Mouse (Mus musculus) heart, embryonic 10.5 days (tissue): Measurements from ENCODE around the gene Socs4. TPM values are rescaled to one million over a fixed set of nuclear protein-coding genes. Genes with fewer than 3 reads are reported as not detected.

Experiments
- DNase-seq: peaks from one replicate; pipeline ENCODE4 v3.0.0-alpha.2; 2017; ENCODE audit warnings: low spot score
- H3K27ac ChIP-seq: fragments of 300-500 bp; sonication (generic); 2 replicates; pipeline ENCODE4 v1.5.1; 2016; ENCODE audit warnings: mild to moderate bottlenecking
- H3K27me3 ChIP-seq: fragments of 300-500 bp; sonication (generic); 2 replicates; pipeline ENCODE4 v1.6.1; 2016; ENCODE audit warnings: mild to moderate bottlenecking; ENCODE audit not compliant: poor library complexity, insufficient read depth, severe bottlenecking
- H3K36me3 ChIP-seq: fragments of 300-500 bp; sonication (generic); 2 replicates; pipeline ENCODE4 v1.6.1; 2016; ENCODE audit warnings: mild to moderate bottlenecking, moderate library complexity
- H3K4me1 ChIP-seq: fragments of 300-500 bp; sonication (generic); 2 replicates; pipeline ENCODE4 v1.6.1; 2016; ENCODE audit warnings: mild to moderate bottlenecking
- H3K4me3 ChIP-seq: fragments of 300-500 bp; sonication (generic); 2 replicates; pipeline ENCODE4 v1.5.1; 2016; ENCODE audit warnings: mild to moderate bottlenecking, moderate library complexity
- H3K9me3 ChIP-seq: fragments of 300-500 bp; sonication (generic); 2 replicates; pipeline ENCODE4 v1.6.1; 2016; ENCODE audit warnings: mild to moderate bottlenecking, moderate library complexity
- WGBS: fragments of 180-500 bp; shearing (Covaris S2); methylation state at CpG from one replicate; pipeline ENCODE4 v1.1.7; 2016; 5-methylcytosine and 5-hydroxymethylcytosine counted together
- polyA plus RNA-seq: library from polyadenylated mRNA; unstranded; fragments of >200 nt; fragmentation: Nextera tagmentation; extraction: Ambion mirVana; gene quantifications from 2 replicates; pipeline ENCODE4 v1.2.1, GENCODE M21; 2016

Gene Socs4
- polyA plus RNA-seq, 1 experiment from 2014 or later: 3.3 TPM

DNA sequence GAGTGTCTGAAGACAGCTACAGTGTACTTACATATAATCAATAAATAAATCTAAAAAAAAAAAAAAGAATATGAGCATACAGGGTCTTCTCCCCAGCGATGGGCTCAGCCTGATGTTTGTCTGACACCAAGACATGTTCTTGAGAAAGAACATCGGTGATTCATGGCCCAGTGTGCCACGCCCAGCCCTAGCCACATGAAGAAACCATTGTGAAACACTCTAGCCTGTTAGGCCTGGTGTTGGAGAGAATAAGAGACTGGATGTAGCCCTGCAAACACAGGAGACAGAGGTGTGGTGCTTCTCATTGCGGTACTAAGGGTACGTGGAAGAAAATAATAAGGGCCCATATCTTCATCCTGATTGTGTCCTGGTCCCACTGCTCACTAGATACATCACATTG lies 50.6 kb downstream of the Socs4 start:
- Histone ChIP-seq H3K4me3 (no peak overlapping the region), H3K9me3 (no peaks in the 10 kb centered on the region), H3K27ac (no peak overlapping the region), H3K4me1 (peaks cover 9% of the 10 kb centered on the region; the same call in 1 of the 2 replicates), H3K36me3 (peaks cover 27% of the 10 kb centered on the region), H3K27me3 (no peaks in the 10 kb centered on the region)
- 91% methylated on average over 5 of the region's 5 CpGs for WGBS
- no peak for DNase-seq

DNA sequence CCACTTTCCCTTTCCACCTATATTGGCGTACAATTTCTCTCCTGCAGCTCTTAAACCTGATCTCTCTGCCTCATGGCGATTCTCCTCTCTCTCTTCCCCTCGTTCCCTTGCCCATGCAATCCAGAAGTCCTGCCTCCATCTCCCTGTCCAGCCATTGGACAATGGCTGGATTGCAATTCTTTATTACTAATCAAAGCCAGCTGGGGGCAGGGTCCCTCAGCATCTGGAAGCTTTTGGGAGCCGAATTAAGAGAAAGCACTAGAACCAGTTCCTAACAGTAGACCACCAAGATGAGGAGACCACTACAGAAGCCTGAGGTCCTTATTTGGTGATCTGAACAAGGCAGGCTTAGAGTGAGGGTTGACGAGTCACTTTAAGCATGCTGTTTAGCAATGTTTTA lies 55.2 kb downstream of the Socs4 start:
- Histone ChIP-seq H3K4me1 (peaks cover 9% of the 10 kb centered on the region; the same call in 1 of the 2 replicates), H3K27me3 (no peaks in the 10 kb centered on the region), H3K27ac (no peak overlapping the region), H3K9me3 (no peaks in the 10 kb centered on the region), H3K36me3 (no peaks in the 10 kb centered on the region), H3K4me3 (no peak overlapping the region)
- 62% methylated on average over 5 of the region's 5 CpGs for whole genome bisulfite sequencing
- no peak for DNase-seq

DNA sequence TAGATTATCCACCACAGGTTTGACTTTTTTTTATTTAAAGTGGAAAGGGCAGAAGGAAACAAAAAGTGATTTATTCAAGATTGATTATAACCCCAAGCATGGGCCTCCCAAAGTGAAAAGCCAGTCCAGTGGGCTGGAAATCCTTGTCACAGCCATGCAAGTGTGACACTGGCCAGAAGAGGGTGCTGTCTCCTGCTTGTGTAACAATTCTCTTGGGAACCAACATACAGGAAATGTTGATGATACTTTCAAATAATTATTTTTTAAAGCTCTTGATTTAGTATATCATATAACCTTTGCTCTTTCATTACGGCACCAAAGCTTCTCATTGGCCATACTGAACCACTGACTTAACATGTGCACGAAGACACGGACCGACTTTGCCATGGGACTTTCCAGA lies 58.1 kb downstream of the Socs4 start:
- no peaks in the 10 kb centered on the region for H3K9me3 ChIP-seq
- WGBS: 78% methylated on average over 4 of the region's 4 CpGs
- DNase-seq: no peak
- H3K4me3 ChIP-seq: no peak overlapping the region
- H3K36me3 ChIP-seq: no peaks in the 10 kb centered on the region
- H3K4me1 ChIP-seq: no peaks in the 10 kb centered on the region
- H3K27ac ChIP-seq: no peak overlapping the region
- no peaks in the 10 kb centered on the region for H3K27me3 ChIP-seq

DNA sequence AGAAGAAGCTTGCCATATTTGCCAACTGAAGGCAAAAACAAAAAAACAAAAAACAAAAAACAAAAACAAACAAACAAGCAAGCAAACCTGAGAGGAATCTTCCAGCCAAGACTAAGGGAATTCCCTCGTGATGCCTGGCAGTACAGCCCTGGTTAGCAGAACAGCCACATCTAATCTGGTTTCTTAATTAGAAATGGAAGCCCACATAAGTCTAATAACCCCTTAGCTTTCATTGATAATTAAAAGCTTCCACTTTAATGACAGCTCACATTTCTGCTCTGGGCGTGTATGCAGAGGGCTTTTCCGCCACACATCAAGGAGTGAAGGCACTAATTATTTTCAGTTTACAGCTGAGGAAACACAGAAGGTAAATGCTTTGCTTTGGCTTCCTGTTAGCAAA lies 58.6 kb downstream of the Socs4 start:
- no peak overlapping the region for H3K4me3 ChIP-seq
- WGBS: 78% methylated on average over 3 of the region's 3 CpGs
- no peak for DNase-seq
- no peaks in the 10 kb centered on the region for H3K27me3 ChIP-seq
- H3K27ac ChIP-seq: no peak overlapping the region
- no peaks in the 10 kb centered on the region for H3K4me1 ChIP-seq
- no peaks in the 10 kb centered on the region for H3K9me3 ChIP-seq
- H3K36me3 ChIP-seq: no peaks in the 10 kb centered on the region

DNA sequence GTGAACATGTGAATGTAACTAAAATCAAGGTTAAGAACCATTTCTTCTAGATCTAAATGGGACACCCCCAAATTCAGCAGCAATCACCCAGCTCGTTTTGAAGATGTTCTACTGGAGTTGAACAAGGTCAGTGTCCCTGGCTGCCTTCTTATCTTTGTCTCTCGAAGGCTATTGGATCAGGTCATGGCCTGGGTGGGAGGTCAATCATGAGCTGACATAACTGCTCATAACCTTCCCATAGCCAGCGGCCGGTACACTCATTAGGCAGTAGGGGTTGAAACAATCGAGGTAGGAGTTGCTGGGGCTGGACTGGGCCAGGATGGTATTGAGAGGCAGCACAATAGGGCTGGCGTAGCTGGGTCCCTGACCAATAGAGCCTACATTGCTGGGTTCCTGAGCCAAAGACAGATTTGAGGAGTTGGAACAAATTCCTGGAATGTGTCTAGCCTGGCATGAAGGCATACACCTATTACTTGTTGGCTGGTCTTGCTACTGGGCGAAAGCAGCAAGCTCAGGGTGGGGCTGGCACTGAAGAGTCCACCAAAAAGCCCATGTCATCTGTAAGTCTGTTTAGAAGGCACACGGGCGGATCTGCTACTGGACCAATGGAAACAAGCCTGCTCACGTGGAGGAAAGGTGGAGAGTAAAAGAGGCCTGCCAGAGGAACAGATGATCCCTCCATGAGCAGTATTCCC lies 63.6 kb downstream of the Socs4 start:
- no peaks in the 10 kb centered on the region for H3K36me3 ChIP-seq
- no peaks in the 10 kb centered on the region for H3K9me3 ChIP-seq
- H3K4me1 ChIP-seq: no peaks in the 10 kb centered on the region
- WGBS: 79% methylated on average over 10 of the region's 10 CpGs
- H3K27me3 ChIP-seq: no peaks in the 10 kb centered on the region
- H3K27ac ChIP-seq: no peak overlapping the region
- no peak for DNase-seq
- no peak overlapping the region for H3K4me3 ChIP-seq

DNA sequence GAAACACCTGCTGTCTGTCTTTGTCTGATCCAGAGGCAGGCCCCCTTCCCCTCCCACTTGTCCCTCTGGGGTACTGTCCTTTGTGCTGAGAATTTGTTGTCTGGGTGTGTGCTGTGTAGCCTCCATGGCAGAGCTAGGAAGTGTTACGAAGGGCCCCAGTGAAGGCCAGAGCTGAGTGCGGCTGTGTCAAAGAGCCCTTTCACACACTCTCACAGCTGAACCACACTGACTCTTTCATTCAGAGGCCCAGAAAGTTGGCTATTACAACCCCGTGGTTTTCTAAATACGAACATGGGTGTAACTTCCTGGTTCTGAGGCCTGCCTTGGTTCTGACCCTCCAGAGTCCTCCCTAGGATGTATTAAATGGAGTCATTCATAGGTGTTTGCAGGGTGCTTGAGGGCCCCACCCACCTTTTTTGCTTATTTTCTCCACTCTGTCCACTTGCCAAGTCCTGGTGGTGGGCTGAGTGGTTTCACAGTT lies 65.1 kb downstream of the Socs4 start:
- H3K27ac ChIP-seq: no peak overlapping the region
- no peaks in the 10 kb centered on the region for H3K36me3 ChIP-seq
- no peaks in the 10 kb centered on the region for H3K27me3 ChIP-seq
- no peak for DNase-seq
- no peak overlapping the region for H3K4me3 ChIP-seq
- H3K4me1 ChIP-seq: no peaks in the 10 kb centered on the region
- no peaks in the 10 kb centered on the region for H3K9me3 ChIP-seq
- WGBS: 73% methylated on average over 4 of the region's 4 CpGs

Other genes with a start within 250 kb of the Socs4 start
- 6.5 and 8.1 TPM in 2 replicates for gene Gch1, start 87.5 kb upstream of the Socs4 start, polyA plus RNA-seq
- 31.8 and 35.9 TPM in 2 replicates for gene Wdhd1, start 74 bp upstream of the Socs4 start, polyA plus RNA-seq
- 79.9 and 82.1 TPM in 2 replicates for gene Mapk1ip1l, start 21.3 kb downstream of the Socs4 start, polyA plus RNA-seq
- gene Lgals3, start 90.8 kb downstream of the Socs4 start, polyA plus RNA-seq: 1.4 and 2.2 TPM in 2 replicates
- gene Dlgap5, start 141.5 kb downstream of the Socs4 start, polyA plus RNA-seq: 55.9 and 65.2 TPM in 2 replicates
- gene Fbxo34, start 173.5 kb downstream of the Socs4 start, polyA plus RNA-seq: 21.8 and 22.0 TPM in 2 replicates